Mouse (Mus musculus) thymus, adult 2 months (tissue): ENCODE measurements around the gene R3hdm1.

ENCODE experiments used
- CTCF ChIP-seq: fragments of 200-500 bp; IDR thresholded peaks from 2 replicates; pipeline ENCODE4 v1.5.1; 2012; ENCODE audit warnings: mild to moderate bottlenecking, control low read depth, low read length, moderate library complexity, borderline replicate concordance; ENCODE audit not compliant: control insufficient read depth, poor library complexity, insufficient read depth; ENCODE audit errors: extremely low read depth
- POLR2A ChIP-seq: fragments of 200-500 bp; IDR thresholded peaks from 2 replicates; pipeline ENCODE4 v1.6.1; 2012; ENCODE audit warnings: mild to moderate bottlenecking, low read length, control low read depth, moderate library complexity; ENCODE audit not compliant: control insufficient read depth, poor library complexity, insufficient read depth; ENCODE audit errors: extremely low read depth

DNA sequence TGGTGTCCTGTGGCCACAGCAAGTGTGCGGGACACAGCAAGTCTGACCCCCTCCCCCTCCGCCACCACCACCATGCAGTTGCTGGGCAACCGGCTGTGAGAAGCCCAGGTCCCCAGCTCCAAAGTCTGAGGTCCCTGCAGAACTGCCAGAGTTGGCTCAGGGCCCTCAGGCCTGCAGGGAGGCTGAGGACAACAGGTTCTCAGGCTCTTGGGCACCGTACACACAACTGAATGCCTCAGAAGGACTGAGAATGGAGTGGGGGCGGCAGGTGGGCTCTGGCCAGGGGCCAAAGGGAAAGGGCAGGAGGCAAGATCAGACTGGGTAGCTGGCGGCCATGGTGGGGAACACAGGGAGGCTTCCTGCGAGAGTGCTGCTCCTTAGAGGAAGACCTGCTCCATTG, 20.3 kb upstream of the R3hdm1 start:
- TF ChIP-seq CTCF (no peak), POLR2A (no peak)
